In genomic region chr6:117614386-117614785, GRCm38 (mm10) we compare ENCODE assay signal across 11 mouse cellular contexts.
DNase-seq lines count a peak whose midpoint lies in the region; ATAC-seq and TF ChIP-seq lines count a peak whose summit lies in the region.
"Had no signal": no experiment of that assay in that cellular context is flagged by ENCODE, and none has a peak within 500 bp of the region (broad histone marks: within the 10 kb centered on the region; RNA-seq: fewer than 3 reads in every experiment).

No protein-coding gene starts in this region.

- H3K4me3 ChIP-seq in kidney, embryonic 16.5 days (ENCODE audit: low read length) = no peak overlapping the region
- H3K4me3 ChIP-seq in kidney, embryonic 14.5 days (ENCODE audit: low read length) = no peak overlapping the region
- H3K4me3 ChIP-seq in C2C12 (ENCODE audit: insufficient read depth, poor library complexity, severe bottlenecking) = no peak overlapping the region
- H3K4me3 ChIP-seq in embryonic facial prominence, embryonic 10.5 days = no peak overlapping the region
- H3K4me3 ChIP-seq in limb, embryonic 12.5 days (replicated peaks) = no peak overlapping the region

- H3K4me1 ChIP-seq in kidney, embryonic 16.5 days (ENCODE audit: insufficient read depth, low read length) = peaks cover 17% of the 10 kb centered on the region; the same call in 1 of the 2 replicates
- peaks cover 8% of the 10 kb centered on the region for H3K4me1 ChIP-seq in kidney, embryonic 14.5 days (ENCODE audit: control insufficient read depth, insufficient read depth, low read length)
- peaks cover 35% of the 10 kb centered on the region for H3K4me1 ChIP-seq in embryonic facial prominence, embryonic 10.5 days
- peaks cover 31% of the 10 kb centered on the region for H3K4me1 ChIP-seq in limb, embryonic 12.5 days (replicated peaks)

- no peaks in the 10 kb centered on the region for H3K79me3 ChIP-seq in C2C12 (ENCODE audit: low read depth)

- H3K27me3 ChIP-seq in kidney, embryonic 16.5 days (ENCODE audit: insufficient read depth, low read length) = no peaks in the 10 kb centered on the region
- H3K27me3 ChIP-seq in kidney, embryonic 14.5 days (ENCODE audit: control insufficient read depth, insufficient read depth, low read length) = no peaks in the 10 kb centered on the region; the same call in 1 of the 2 replicates
- H3K27me3 ChIP-seq in C2C12 (ENCODE audit: control insufficient read depth, insufficient read depth, insufficient read length) = no peaks in the 10 kb centered on the region
- H3K27me3 ChIP-seq in embryonic facial prominence, embryonic 10.5 days (replicated peaks; ENCODE audit: low read depth, poor library complexity, severe bottlenecking) = no peaks in the 10 kb centered on the region
- no peaks in the 10 kb centered on the region for H3K27me3 ChIP-seq in limb, embryonic 12.5 days

- H3K27ac ChIP-seq in kidney, embryonic 16.5 days (ENCODE audit: low read length) = peak overlapping the region; percentile 75
- no peak overlapping the region for H3K27ac ChIP-seq in kidney, embryonic 14.5 days (ENCODE audit: low read depth, low read length)
- peak overlapping the region; percentile 80 for H3K27ac ChIP-seq in embryonic facial prominence, embryonic 10.5 days (replicated peaks)
- 0 out of 2 replicates have a peak overlapping the region, but pooled peaks have one; percentile 41 for H3K27ac ChIP-seq in limb, embryonic 12.5 days

- no peak overlapping the region for H3K4me2 ChIP-seq in kidney, embryonic 16.5 days (replicated peaks; ENCODE audit: low read depth, low read length)
- no peak overlapping the region for H3K4me2 ChIP-seq in kidney, embryonic 14.5 days (replicated peaks; ENCODE audit: low read depth, low read length)
- no peak overlapping the region for H3K4me2 ChIP-seq in limb, embryonic 12.5 days
- H3K4me2 ChIP-seq: midbrain, embryonic 11.5 days had no signal

- peak overlapping the region; percentile 39 for H3ac ChIP-seq in C2C12 (ENCODE audit: control insufficient read depth, insufficient read length, low read depth)

- ATAC-seq in kidney, embryonic 16.5 days (ENCODE audit: low FRiP score, low TSS enrichment) = no peak
- no peak for ATAC-seq in kidney, embryonic 14.5 days (ENCODE audit: low FRiP score, low TSS enrichment)
- ATAC-seq in limb, embryonic 12.5 days (ENCODE audit: insufficient number of reproducible peaks, insufficient read depth, low FRiP score, low TSS enrichment, low read depth) = no peak

- WGBS in kidney, embryonic 16.5 days = 83% methylated on average over 6 of the region's 6 CpGs
- WGBS in kidney, embryonic 14.5 days = 75% methylated on average over 6 of the region's 6 CpGs
- WGBS in embryonic facial prominence, embryonic 10.5 days = 83% methylated on average over 6 of the region's 6 CpGs
- WGBS in limb, embryonic 12.5 days = 74% methylated on average over 6 of the region's 6 CpGs

- TF ChIP-seq CTCF in C2C12 (IDR thresholded peaks at IDR 0.05; ENCODE audit: control insufficient read depth, insufficient read depth, insufficient read length) = no peak

- H3K9ac ChIP-seq in kidney, embryonic 16.5 days (replicated peaks; ENCODE audit: low read length) = no peak overlapping the region
- H3K9ac ChIP-seq in kidney, embryonic 14.5 days (ENCODE audit: low read depth, low read length) = no peak overlapping the region
- H3K9ac ChIP-seq in limb, embryonic 12.5 days (replicated peaks) = no peak overlapping the region

- no peaks in the 10 kb centered on the region for H3K79me2 ChIP-seq in C2C12 (ENCODE audit: control insufficient read depth, insufficient read depth)

- DNase-seq in embryonic facial prominence, embryonic 10.5 days (ENCODE audit: low spot score) = no peak
- no peak for DNase-seq in adrenal gland, postnatal 25 days
- no peak for DNase-seq in right cerebral cortex, postnatal 25 days
- DNase-seq: adrenal gland, adult 8-10 months; liver; thymus, postnatal 36 days had no signal

- no peaks in the 10 kb centered on the region for H3K36me3 ChIP-seq in kidney, embryonic 16.5 days (ENCODE audit: insufficient read depth, low read length)
- no peaks in the 10 kb centered on the region for H3K36me3 ChIP-seq in kidney, embryonic 14.5 days (ENCODE audit: control insufficient read depth, insufficient read depth, low read length)
- no peaks in the 10 kb centered on the region for H3K36me3 ChIP-seq in C2C12 (ENCODE audit: control insufficient read depth, insufficient read depth)
- H3K36me3 ChIP-seq in embryonic facial prominence, embryonic 10.5 days (replicated peaks) = no peaks in the 10 kb centered on the region
- no peaks in the 10 kb centered on the region for H3K36me3 ChIP-seq in limb, embryonic 12.5 days

- no peaks in the 10 kb centered on the region; the same call in 1 of the 2 replicates for H3K9me3 ChIP-seq in kidney, embryonic 16.5 days (ENCODE audit: low read length)
- H3K9me3 ChIP-seq in kidney, embryonic 14.5 days (ENCODE audit: control insufficient read depth, low read length) = no peaks in the 10 kb centered on the region
- H3K9me3 ChIP-seq in embryonic facial prominence, embryonic 10.5 days = no peaks in the 10 kb centered on the region
- H3K9me3 ChIP-seq in limb, embryonic 12.5 days = no peaks in the 10 kb centered on the region

TF ChIP-seq in C2C12, 6 proteins besides CTCF, POLR2A, EP300 and RAD21:
- peak; percentile 79 for TF ChIP-seq MYOD1 (IDR thresholded peaks at IDR 0.05; ENCODE audit: control insufficient read depth, insufficient read length, low read depth)
- no peak for TF ChIP-seq MYOG (IDR thresholded peaks at IDR 0.05; ENCODE audit: control insufficient read depth, extremely low read depth, insufficient read length)
